Mouse (Mus musculus): Measurements from ENCODE around the gene Erf.

Erf gene

GRCm38 (mm10) chr7:25210482-25210881 lies 40.1 kb downstream of the Erf start:
- no peak for DNase-seq (ENCODE audit: low spot score)

GRCm38 (mm10) chr7:25209161-25209622 lies 41.4 kb downstream of the Erf start:
- peak; percentile 34 for DNase-seq (ENCODE audit: low spot score)

GRCm38 (mm10) chr7:25206094-25206830 lies 44.3 kb downstream of the Erf start:
- DNase-seq (ENCODE audit: low spot score), result no peak

GRCm38 (mm10) chr7:25205355-25206093 lies 45.0 kb downstream of the Erf start:
- peak; percentile 84 for DNase-seq (ENCODE audit: low spot score)

GRCm38 (mm10) chr7:25203624-25204023 lies 46.9 kb downstream of the Erf start:
- no peak for DNase-seq (ENCODE audit: low spot score)

GRCm38 (mm10) chr7:25197384-25198018 lies 53.1 kb downstream of the Erf start:
- DNase-seq (ENCODE audit: low spot score), result no peak

- DNase-seq (ENCODE audit: low spot score), result no peak
Observed at GRCm38 (mm10) chr7:25196107-25196506, 54.5 kb downstream of the Erf start.

GRCm38 (mm10) chr7:25195148-25195547 lies 55.4 kb downstream of the Erf start:
- no peak for DNase-seq (ENCODE audit: low spot score)

All from T-cell, adult 2 months (primary cell).